Mouse (Mus musculus) hindlimb bud, embryonic 11.5 days (tissue): ENCODE results near the gene Irf3.
"Not testable (repeated sequence)": the region's sequence is repeated elsewhere in the genome, so short reads cannot be mapped to it uniquely, and the experiment has no call there.

Experiments used
- DNase-seq: peaks from one replicate; pipeline ENCODE4 v3.0.0-alpha.2; 2012; ENCODE audit warnings: low read depth, low spot score; ENCODE audit errors: extremely low spot score

Irf3 gene

DNA sequence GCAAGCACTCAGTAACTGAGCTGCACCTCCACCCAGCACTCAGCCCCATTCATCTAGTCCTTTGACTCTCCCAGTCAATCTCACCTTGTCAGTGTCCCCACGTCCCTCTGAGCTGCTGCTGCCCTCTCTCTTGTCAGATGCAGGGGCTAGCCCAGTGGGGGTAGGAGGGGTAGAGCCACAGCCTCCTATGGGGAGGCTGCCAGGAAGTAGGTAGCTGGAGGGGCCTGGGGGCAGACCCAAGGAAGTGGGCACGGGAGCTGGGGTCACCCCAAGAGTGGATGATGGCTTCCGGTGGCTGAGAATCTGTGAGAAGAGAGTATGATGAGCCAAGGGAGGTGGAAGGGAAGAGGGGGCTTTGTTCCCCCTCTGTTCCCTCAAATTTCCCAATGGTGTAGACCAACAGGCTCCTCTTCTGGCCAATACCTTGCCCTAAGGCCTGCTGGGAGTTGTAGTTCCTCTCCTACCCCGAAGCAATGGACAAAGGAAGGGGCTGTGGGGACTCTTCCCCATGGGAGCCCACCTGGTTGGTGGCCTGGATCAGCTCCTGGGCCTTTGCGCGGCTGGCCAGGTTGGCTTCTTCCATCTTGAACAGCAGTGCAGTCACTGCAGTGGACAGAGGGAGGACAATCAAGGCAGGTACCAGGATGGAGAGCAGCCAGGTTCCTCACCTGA, 8.0 kb downstream of the Irf3 start:
- DNase-seq, result no peak

DNA sequence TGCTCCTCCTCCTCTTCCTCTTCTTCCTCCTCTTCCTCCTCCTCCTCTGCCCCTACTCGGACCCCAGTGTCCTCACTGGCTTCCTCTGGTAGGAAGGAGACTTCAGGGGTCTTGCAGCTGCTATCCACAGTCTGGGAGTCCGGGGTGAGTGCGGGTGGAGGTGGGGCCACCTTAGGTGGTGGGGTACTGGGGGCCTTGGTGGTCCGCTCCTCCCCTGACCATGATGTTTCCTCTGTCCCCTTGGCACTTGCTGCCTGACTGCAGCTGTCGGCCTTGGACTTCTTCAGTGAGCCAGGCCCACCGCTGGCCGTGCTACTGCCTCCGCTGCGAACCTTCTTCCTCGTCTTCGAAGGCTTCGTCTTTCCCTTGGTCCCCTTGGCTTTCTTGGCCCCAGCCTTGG, 9.1 kb downstream of the Irf3 start:
- DNase-seq, result no peak

DNA sequence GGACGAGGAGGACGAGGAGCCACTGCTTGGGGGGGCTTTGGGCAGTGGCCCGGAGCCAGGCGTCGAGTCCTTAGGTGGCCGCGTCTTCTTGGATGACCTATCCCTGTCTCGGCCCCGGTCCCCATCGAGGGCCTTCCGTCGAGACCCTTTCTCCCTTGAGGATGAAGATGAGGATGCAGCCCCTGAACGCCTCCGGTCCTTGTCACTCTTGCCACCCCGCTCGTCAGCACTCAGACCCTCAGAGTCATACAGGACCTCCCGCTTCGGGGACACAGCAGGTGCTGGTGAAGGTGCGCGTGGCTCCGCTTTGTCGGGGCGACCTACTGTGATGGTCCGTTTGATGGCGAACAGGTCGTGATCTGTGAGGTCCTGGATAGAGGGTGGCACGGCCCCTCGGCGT, 9.7 kb downstream of the Irf3 start:
- no peak for DNase-seq

DNA sequence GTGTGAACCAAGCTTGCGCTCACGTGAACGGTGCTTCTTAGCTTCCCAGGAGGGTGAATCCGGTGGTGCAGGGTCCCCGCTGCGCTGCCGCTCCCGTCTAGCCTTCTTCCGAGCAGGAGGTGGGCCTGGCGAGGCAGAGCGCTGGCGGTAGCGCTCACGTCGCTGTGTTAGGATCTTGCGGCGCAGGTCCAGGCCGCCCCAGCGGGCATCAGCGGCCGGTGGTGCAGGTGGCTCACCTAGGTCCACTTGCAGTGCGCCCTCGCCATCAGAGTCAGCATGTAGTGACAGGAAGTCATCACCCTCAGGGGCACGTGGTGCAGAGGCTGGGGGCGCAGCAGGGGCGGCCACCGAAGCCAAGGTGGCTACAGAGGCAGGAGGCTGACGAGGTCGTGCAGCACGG, 10.4 kb downstream of the Irf3 start:
- DNase-seq, result no peak

DNA sequence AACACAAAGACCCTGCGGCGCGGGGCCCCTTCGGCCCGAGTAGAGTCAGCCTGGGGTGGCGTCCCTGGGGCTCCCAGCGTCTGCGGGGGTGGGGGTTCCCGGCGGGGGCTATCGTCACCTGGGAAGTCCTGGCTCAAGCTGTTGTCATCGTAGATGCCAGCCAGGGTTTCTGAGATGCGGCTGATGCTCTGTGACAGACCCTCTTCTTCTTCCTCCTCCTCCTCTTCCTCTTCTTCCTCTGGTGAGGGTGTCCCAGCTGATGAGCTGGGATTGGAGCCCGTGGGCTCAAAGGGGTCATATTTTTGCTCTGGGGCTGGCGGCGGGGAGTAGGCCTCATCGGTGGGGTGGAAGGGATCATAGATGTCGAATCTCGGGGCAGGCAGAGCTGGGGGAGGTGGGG, 11.0 kb downstream of the Irf3 start:
- no peak for DNase-seq

DNA sequence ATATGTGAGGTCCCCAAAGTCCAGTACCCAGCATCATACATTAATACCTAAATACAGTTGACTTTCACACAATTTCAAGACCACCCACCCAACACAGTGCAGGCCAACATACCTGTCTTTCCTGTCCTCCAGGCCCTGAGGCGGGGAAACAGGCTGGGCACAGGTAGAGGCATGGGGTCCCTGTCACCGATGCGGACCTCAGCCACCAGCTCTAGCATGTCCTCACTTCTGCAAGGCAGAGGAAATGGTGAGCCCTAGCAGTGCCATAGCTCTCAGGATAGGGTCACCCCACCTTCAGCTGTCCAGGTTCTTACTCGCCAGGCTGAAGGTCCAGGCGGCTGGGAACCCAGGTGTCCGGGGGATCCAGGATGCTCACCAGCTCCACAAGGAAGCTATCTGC, 14.6 kb downstream of the Irf3 start:
- no peak for DNase-seq

DNA sequence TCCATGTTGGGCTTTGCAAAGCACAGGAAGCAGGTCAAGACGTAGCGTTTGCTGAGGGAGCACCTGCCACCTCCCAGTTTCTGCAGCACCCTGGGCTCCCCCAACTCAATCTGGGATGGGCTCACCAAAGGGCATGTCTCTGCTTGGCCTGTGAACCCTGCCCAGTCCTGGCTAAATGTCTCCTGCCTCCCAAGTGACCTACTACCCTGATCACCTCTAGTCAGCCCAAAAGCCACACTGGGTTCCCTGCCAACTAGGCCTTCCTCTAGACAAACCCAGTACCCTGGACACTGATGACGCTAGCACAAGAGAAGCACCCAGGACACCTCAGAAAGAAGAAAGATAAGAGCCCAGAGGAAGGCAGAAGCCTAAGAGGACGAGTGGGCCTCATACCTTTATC, 15.4 kb downstream of the Irf3 start:
- DNase-seq, result no peak

DNA sequence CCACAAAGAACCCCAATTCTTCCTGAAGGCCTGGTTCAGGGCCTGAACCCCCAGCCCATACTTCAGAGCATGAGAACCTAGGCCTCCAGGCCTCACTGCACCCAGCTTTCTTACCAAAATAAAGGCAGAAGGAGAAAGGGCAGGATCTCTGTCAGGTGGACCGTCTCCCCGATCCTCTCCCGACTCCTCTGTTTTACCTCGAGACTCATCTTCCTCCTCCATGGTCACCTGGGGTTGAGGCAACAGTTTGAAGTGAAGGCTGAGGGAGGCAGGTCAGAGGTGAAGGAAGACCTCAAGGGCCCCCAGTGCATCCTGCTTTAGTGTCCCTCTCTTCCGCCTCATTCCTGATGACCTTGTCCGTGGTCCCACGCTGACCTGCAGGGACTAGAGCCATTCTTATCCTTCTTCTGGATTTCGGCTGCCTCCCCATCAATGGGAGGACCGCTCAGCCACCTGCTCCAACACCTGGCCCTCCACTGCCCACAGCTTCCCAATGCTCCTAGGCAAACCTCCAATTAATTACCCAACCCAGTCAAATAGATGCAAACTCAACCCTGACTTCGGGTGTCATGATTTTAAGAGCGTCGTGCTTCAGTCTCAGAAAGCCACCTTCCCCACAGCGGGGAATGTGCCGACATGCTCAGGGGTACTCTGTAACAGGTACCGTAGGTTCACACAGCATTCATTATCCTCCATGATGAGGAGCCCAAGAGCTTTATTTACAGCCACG, 16.1 kb downstream of the Irf3 start:
- DNase-seq, result no peak

DNA sequence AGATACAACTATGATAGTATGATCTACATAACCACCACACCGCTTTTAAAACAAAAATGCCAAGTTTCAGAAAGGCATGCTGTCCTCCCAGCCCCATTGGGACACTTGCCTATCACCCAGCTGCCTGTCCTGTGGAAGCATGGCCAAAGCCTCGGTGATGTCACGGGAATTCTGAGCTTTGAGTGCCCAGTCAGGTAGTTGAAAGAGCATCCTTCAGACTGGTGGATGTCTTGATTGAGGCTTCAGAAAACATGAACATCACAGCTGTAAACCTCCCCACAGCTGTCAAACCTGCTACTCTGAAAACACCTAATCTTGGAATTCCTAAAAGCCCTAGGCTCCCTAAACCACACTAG, 16.6 kb downstream of the Irf3 start:
- no peak for DNase-seq

DNA sequence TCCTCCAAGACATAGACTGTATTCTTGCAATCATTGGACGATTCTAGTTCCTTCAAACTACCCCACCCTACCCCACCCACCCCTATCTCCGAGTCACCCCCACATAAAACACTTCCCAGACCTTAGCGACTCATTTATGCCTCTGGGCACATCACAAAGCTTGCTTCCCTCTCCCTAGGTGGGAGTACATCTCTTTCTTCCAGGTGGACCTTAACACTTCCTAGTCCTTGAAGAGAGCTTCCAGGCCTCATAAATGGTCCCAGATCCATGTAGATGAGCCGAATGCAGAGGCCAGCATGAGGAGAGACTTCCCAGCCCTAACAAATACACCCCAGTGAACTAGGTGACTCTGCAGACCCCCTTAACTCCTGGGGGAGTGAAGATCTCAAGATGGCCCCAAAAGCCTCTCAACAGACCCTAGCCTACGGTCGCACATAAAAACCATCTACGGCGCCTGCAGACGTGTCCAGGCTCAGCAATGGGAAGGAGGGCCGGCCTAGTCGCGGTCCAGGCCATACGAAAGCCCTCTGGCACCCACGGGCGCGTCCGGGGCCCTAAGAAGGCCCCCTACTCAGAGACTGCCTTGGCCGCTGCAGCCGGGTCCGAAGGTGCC, 18.0 kb downstream of the Irf3 start:
- DNase-seq, result no peak

DNA sequence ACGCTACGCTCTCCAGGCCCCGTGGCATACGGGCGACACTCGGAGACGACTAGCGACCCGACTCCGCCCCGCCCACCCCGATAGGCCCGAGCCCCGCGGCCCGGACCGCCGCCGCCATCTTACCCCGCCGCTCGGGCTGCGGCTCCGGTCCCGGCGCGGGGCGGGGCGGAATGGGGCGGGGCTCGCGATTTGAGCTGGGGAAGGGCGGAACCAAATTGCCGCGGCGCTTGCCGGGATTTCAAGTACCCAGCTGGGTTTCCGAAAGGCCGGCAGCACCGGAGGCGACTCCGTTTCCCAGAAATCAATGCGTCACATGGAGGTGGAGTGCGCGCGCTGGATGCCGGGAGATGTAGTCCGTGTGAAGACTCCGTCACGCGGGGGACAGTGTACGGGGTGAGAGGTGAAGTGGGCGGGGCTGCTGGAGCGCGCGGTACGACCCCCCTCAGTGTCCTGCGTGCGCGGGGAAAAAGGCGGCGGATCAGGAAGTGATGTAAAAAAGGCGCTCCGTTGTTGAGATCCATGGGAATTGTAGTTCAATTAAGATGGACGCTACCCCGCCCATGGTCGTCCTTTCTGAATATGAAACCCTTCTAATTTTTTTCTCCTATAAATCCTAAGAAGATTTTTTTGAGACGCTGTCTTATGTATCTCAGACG, 18.6 kb downstream of the Irf3 start, which contains the start of gene Scaf1:
Scaf1 (minus strand) TSS at position 407 of the 656 bp plus-strand sequence.
- peak; percentile 89 for DNase-seq

DNA sequence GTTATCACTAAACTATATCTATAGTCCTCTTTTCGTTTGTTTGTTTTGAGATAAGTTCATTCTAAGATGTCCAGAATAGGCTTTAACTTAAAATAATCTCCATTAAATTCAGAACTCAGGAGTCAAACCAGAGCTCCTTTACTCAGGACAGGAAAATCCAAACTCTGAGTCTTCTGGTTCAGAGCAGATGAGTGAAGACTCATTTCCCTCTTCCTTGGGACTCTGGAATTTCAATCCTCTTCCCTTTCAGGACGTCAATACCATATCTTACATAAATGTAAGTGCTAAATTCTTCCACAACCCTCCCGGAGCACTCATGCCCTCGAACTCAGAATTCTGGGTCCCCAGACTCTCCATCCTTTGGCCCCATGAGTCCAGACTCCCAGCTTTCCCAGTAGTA, 19.3 kb downstream of the Irf3 start:
- DNase-seq, result no peak

DNA sequence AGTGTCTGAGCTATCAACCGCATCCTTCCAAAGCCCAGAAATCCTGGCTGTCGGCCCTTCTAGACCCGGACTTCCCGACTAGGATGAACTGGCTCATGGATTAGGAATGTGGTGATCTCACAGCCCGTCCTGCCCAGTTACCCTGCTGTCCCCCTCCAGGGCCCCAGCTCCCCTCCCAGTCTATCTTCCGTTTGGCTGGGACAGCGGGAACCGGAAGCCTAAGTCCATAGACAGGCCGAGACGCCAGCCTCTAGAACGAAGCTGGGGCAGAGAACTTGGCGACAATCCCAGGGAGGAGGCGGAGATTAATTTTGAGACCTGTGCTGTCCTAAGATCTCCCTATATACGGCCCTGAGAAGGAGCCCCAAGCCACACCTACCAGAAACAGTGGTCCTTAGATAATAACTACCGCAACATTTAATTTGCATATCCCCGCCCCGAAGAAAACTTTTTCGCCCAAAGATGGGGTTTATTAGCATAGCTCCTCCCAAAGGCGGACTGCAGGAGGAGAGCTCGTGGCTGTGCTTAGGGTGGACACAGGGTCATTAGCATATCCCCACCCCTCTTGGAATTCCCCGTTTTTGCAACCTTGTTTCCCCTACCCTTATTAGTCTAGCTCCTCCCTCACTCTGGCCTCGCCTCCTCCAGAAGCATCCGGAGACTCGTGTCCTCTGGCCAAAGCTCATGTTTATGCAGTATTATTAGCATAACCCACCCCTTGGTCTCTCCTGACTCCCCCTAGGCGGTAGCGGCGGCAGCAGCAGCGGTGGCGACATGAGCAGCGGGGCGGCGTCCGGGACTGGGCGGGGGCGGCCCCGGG, 20.0 kb downstream of the Irf3 start, which contains the start of gene Rras:
Rras (plus strand) TSS at position 720 of the 820 bp plus-strand sequence.
- DNase-seq, result peak; percentile 95

DNA sequence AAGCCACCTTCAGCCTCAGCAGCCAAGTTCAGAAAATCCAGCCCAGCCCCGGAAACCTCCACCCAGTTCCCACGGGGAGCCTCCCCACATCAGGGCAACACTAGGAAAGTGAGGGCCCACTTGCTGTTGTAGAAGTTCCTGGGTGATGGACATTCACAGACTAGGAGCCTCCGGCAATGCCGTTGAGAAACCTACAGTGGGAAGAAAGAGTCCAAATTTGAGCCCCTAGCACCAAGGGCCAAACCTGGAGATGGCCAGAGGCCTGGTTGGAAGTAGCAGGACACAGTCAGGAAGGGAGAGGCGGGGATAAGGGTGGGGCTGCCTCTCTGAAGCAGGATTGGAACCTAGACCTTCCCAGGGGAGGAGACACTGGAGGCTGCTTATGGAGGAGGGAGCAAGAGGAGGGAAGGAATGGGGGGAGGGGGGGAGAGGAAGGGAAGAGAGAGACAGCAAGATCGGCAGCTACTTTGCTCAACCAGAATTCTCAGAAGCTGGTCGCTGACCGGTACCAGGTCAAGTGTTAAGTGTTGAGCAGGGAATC, 21.7 kb downstream of the Irf3 start:
- DNase-seq, result no peak

DNA sequence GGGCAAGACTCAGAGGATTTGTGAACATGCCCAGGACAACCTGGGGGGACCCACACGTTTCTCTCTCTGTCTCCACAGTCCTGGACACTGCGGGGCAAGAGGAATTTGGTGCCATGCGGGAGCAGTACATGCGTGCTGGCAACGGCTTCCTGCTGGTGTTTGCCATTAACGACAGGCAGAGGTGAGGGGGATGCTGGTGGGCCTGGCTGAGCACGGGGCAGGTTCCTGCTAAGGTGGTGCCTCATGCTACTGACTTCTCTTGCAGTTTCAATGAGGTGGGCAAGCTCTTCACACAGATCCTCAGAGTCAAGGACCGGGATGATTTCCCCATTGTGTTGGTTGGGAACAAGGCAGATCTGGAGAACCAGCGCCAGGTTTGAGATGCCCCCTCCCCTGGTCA, 22.8 kb downstream of the Irf3 start:
- DNase-seq, result no peak

DNA sequence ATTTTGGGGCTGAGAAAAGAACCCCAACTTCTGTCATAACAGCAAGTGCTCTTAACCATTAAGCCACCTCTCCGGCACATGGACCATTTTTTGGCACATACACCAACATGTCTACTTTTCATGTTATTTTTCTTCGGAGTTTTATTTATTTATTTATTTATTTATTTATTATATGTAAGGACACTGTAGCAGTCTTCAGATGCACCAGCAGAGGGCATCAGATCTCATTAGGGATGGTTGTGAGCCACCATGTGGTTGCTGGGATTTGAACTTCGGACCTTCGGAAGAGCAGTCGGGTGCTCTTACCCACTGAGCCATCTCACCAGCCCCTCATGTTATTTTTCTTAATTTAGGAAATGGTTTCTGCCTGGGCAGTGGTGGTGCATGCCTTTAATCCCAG, 26.3 kb downstream of the Irf3 start:
- DNase-seq, result not testable (repeated sequence)

DNA sequence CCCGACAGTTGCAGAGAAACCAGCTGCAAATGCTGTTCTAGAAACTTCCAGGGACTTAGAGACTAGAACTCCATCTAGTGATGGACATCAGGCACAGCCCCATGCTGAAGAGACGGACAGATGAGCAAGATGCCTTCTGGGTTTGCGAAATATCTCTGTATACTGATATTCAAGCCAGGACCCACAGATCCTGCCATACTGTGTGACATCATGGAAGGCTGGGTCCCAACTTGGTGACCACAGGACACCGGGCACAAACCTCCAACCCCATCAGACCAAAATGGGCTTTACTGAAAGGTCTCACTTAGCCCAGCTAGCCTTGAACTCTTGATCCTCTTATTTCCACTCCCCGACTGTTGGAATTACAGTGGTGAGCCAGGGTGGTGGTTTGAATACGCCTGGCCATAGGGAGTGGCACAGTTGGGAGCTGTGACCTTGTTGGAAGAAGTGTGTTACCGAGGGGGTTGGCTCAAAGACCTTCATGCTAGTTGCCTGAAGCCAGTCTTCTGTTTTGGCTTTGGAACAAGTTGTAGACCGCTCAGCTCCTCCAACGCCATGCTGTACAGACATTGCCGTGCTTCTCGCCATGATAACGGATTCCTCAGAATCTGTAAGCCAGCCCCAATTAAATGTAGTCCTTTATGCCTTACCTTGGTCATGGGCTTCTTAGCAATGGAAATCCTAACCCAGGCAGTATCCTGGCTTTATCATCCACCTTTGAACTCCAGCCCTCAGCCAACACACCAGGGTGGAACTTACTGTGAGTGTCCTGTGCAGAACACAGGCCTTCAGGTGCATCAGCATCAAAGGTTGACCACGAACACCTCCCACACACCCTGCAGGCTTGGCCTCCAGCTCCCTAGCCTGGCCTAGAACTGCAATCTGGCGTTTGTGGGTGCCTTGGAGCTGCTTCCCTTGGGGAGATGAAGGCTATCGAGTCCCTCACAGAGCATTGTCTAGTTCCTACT, 27.1 kb downstream of the Irf3 start:
- DNase-seq, result no peak

DNA sequence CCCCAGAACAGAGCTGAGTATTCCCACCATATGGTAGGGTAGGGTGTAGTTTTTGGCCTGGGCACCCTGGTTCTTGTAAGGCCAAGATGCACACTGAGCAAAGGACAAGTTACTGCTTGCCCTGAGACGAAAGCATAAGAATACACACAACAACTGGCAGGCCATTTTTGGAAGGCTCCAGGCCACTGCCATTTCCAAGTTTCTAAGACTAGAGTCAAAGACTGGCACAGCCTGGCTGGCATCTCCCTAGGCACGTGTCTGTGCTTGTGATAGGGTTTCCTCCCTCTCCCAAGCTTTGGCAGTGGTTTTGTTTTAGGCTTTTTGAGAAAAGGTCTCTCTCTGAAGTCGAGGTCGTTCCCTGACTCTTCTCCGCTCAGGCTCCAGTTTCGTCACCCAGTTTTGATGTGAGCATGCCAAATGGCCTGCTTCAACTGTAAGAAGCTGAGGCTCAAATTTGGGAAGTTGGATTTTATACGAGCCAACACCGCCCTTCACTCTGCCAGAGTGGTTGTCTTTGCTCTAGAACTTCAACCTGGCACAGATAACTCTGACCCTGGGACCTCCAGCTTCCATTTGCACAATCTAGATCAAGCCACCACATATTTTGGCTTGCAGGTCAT, 28.3 kb downstream of the Irf3 start:
- no peak for DNase-seq

DNA sequence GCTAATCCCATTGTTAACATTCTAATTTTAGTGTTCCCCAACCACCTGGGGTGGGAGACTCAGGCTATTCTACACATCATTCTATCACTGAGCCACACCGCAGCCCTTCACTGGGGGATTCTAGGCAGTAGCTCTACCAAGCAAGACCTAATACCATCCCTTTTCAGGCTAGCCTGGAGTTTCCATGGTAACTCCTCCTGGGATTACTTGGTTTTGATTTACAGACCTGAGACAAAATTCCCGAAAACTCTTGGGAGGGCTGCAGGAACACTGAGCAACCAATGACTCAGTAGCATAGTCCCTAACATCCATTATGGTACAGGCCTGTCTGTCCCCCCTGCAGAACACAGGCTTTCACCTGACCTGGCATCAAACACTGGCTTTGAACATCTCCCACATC, 28.8 kb downstream of the Irf3 start:
- no peak for DNase-seq
